Mouse (Mus musculus): ENCODE results near the gene Sema3e.

DNA sequence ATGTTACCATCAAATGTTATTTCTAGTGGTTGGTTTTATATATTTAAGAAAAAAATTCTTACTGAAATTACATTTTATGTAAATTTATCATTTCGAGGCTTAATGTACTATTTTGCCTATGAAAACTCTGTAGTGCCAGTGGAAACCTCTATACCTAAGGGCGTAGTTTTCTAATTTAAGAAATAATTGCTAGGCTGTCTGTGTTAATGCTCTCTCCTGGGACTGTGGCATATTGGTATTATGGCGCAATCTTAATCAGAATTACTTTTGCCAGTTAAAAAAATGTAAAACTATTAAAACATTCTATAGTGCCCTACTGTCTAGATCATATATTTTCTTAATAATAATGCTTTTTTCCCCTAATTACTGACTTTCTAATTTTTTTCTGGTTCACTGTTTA, 138.2 kb downstream of the Sema3e start:
- TF ChIP-seq CTCF (IDR thresholded peaks at IDR 0.05; ENCODE audit: control insufficient read depth, insufficient read depth, insufficient replicate concordance, low read depth, low read length) (no peak), POLR2A (IDR thresholded peaks at IDR 0.05; ENCODE audit: control insufficient read depth, low read depth, low read length) (no peak)

Measured in testis, adult 2 months (tissue).